Mouse (Mus musculus) spleen, embryonic (tissue): Measurements from ENCODE around the gene Tprgl.

Experiments used
- CTCF ChIA-PET: fragments of 350-600 bp; sonication (Branson Sonifier 250); formaldehyde crosslinking; loops from one replicate; lab custom pipeline; 2022; lab: Charles Lee

Tprgl gene

GRCm38 (mm10) chr4:154119208-154119607 is 41.3 kb downstream of the Tprgl start:
- CTCF ChIA-PET, result no interaction called here

DNA sequence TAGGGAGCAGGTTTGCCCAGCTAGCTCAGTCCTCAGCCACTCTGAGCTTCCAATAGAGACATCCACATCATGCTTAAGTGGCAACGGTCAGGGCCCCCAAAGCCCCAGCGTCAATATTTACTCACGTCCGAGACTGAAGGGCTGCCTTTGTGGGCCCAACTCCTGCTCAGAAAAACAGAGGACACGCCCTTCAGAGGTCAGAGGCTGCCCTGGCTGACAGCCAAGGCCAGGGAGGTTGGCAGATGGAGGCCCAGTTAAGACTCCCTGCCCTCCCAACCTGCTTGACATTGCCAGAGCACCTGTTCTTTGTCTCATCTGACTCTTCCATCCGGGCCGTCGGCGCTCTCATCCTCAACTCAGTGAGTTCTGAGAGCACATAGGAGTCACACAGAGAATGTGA is 41.7 kb downstream of the Tprgl start:
- CTCF ChIA-PET, result no interaction called here

- CTCF ChIA-PET, result no interaction called here
Measured at GRCm38 (mm10) chr4:154116421-154116820, 44.0 kb downstream of the Tprgl start.

GRCm38 (mm10) chr4:154109850-154110243 is 50.6 kb downstream of the Tprgl start:
- CTCF ChIA-PET, result no interaction called here

- CTCF ChIA-PET, result no interaction called here
Measured at GRCm38 (mm10) chr4:154109216-154109849, 51.1 kb downstream of the Tprgl start.
